In genomic region chr9:99869936-99870779, GRCm38 (mm10) we compare ENCODE assay signal across 16 mouse cellular contexts. TPM values are rescaled to one million over a fixed set of nuclear protein-coding genes. Genes with fewer than 3 reads are reported as not detected.
DNase-seq lines count a peak whose midpoint lies in the region; ATAC-seq lines count a peak whose summit lies in the region.
"Had no signal": no experiment of that assay in that cellular context is flagged by ENCODE, and none has a peak within 500 bp of the region (broad histone marks: within the 10 kb centered on the region; RNA-seq: fewer than 3 reads in every experiment).

No protein-coding gene starts in this region.

- H3K4me1 ChIP-seq in forebrain, embryonic 11.5 days (replicated peaks; ENCODE audit: control insufficient read depth, insufficient read depth, low read length): peaks cover 29% of the 10 kb centered on the region
- H3K4me1 ChIP-seq in forebrain, embryonic 16.5 days (replicated peaks; ENCODE audit: control insufficient read depth, insufficient read depth, low read length): peaks cover 33% of the 10 kb centered on the region
- H3K4me1 ChIP-seq in midbrain, embryonic 12.5 days: peaks cover 52% of the 10 kb centered on the region

- no peak overlapping the region for H3K27ac ChIP-seq in forebrain, embryonic 11.5 days (ENCODE audit: low read depth, low read length)
- no peak overlapping the region for H3K27ac ChIP-seq in forebrain, embryonic 16.5 days (ENCODE audit: low read length)
- peak overlapping the region; percentile 76 for H3K27ac ChIP-seq in midbrain, embryonic 12.5 days (replicated peaks)
- H3K27ac ChIP-seq: macrophage had no signal

- under 1% methylated on average over 34 of the region's 34 CpGs for WGBS in forebrain, embryonic 11.5 days
- WGBS in forebrain, embryonic 16.5 days: under 1% methylated on average over 34 of the region's 34 CpGs
- under 1% methylated on average over 34 of the region's 34 CpGs for WGBS in midbrain, embryonic 12.5 days

- no peak overlapping the region for H3K9ac ChIP-seq in forebrain, embryonic 11.5 days (ENCODE audit: low read length)
- no peak overlapping the region for H3K9ac ChIP-seq in forebrain, embryonic 16.5 days (replicated peaks; ENCODE audit: low read depth, low read length)
- H3K9ac ChIP-seq in midbrain, embryonic 12.5 days (replicated peaks): peak overlapping the region; percentile 21; the same call in 1 of the 2 replicates

- H3K4me3 ChIP-seq in forebrain, embryonic 11.5 days (ENCODE audit: low read depth, low read length): 0 out of 2 replicates have a peak overlapping the region, but pooled peaks have one; percentile 2
- no peak overlapping the region for H3K4me3 ChIP-seq in forebrain, embryonic 16.5 days (replicated peaks; ENCODE audit: low read length)
- H3K4me3 ChIP-seq in midbrain, embryonic 12.5 days: peak overlapping the region; percentile 30
- H3K4me3 ChIP-seq: erythroblast, embryonic 14.5 days had no signal

- H3K27me3 ChIP-seq in forebrain, embryonic 11.5 days (ENCODE audit: control insufficient read depth, insufficient read depth, low read length): peaks cover 90% of the 10 kb centered on the region
- peaks cover 74% of the 10 kb centered on the region for H3K27me3 ChIP-seq in forebrain, embryonic 16.5 days (replicated peaks; ENCODE audit: control insufficient read depth, insufficient read depth, low read length)
- H3K27me3 ChIP-seq in midbrain, embryonic 12.5 days: peaks cover 95% of the 10 kb centered on the region

- H3K9me3 ChIP-seq in forebrain, embryonic 11.5 days (ENCODE audit: control insufficient read depth, low read length): no peaks in the 10 kb centered on the region
- no peaks in the 10 kb centered on the region for H3K9me3 ChIP-seq in forebrain, embryonic 16.5 days (ENCODE audit: control insufficient read depth, low read length)
- no peaks in the 10 kb centered on the region for H3K9me3 ChIP-seq in midbrain, embryonic 12.5 days

- H3K4me2 ChIP-seq in forebrain, embryonic 11.5 days (ENCODE audit: low read depth, low read length, severe bottlenecking): no peak overlapping the region
- H3K4me2 ChIP-seq in forebrain, embryonic 16.5 days (ENCODE audit: low read length): no peak overlapping the region
- H3K4me2 ChIP-seq in midbrain, embryonic 12.5 days (replicated peaks): peak overlapping the region; percentile 49

- ATAC-seq in forebrain, embryonic 11.5 days (replicated peaks; ENCODE audit: low FRiP score): no peak
- ATAC-seq in forebrain, embryonic 16.5 days: no peak
- peak; percentile 50 for ATAC-seq in granulocyte monocyte progenitor cell, adult 5-6 weeks (replicated peaks; ENCODE audit: poor library complexity, severe bottlenecking)
- no peak for ATAC-seq in midbrain, embryonic 12.5 days (ENCODE audit: low FRiP score, low read depth)

- DNase-seq in forebrain, embryonic 11.5 days (ENCODE audit: low spot score): peak; percentile 60
- peak; percentile 52 for DNase-seq in ZHBTc4 (ENCODE audit: low read depth, low spot score)
- DNase-seq in kidney, postnatal 10 days: no peak
- no peak for DNase-seq in lung, postnatal 14 days
- no peak for DNase-seq in layer of hippocampus, adult 8-10 months (ENCODE audit: low spot score in 2 of 2)
- DNase-seq: adrenal gland, postnatal 10 days; cerebellum, adult 18-20 months; thymus, postnatal 14 days had no signal

- H3K36me3 ChIP-seq in forebrain, embryonic 11.5 days (ENCODE audit: control insufficient read depth, insufficient read depth, low read length): no peaks in the 10 kb centered on the region
- no peaks in the 10 kb centered on the region for H3K36me3 ChIP-seq in forebrain, embryonic 16.5 days (ENCODE audit: control insufficient read depth, insufficient read depth)
- H3K36me3 ChIP-seq in midbrain, embryonic 12.5 days: no peaks in the 10 kb centered on the region

RNA-seq across cellular contexts. Expression of gene Sox14, which starts 5.8 kb away (rescaled TPM):
- 0.77 and 1.9 TPM in 2 replicates for polyA plus RNA-seq in forebrain, embryonic 11.5 days (2014; fragmentation: Nextera tagmentation; extraction: Ambion mirVana)
- 1.1 and 1.8 TPM in 2 replicates for polyA plus RNA-seq in forebrain, embryonic 16.5 days (2015; fragmentation: Nextera tagmentation; extraction: Ambion mirVana)
- total RNA-seq in granulocyte monocyte progenitor cell, adult 5-6 weeks (2014; fragmentation: Nextera tagmentation): not detected in 2 replicates
- not detected in 2 replicates for total RNA-seq in granulocyte monocyte progenitor cell, adult 5-6 weeks (2017)
- polyA plus RNA-seq in midbrain, embryonic 12.5 days (2016; fragmentation: Nextera tagmentation; extraction: Ambion mirVana): 40.3 and 43.4 TPM in 2 replicates
- not detected for total RNA-seq in layer of hippocampus, adult 8-10 months (2022)
- total RNA-seq: adrenal gland, postnatal 10 days; heart, postnatal 25 days had no signal
- polyA plus RNA-seq: erythroblast, embryonic 14.5 days; gonadal fat pad, adult 2 months; large intestine, adult 2 months; macrophage had no signal

Comparison
In these comparisons a context has a peak if more than half of its experiments do, and no peak if none do; other contexts are left out.
1. DNase-seq: peak in forebrain, embryonic 11.5 days (single experiment) and ZHBTc4 (single experiment); none in kidney, postnatal 10 days (single experiment), lung, postnatal 14 days (single experiment) and layer of hippocampus, adult 8-10 months (0 of 2).
2. RNA of gene Sox14, which starts 5.8 kb away (polyA plus RNA-seq): 40.3 to 43.4 TPM in midbrain, embryonic 12.5 days; 0.77 to 1.9 TPM in forebrain, embryonic 11.5 days and 1.1 to 1.8 TPM in forebrain, embryonic 16.5 days; every median in the first group is over 10 times any median in the second.